Mouse (Mus musculus): ENCODE results near the gene Otoa.

Gene Otoa

DNA sequence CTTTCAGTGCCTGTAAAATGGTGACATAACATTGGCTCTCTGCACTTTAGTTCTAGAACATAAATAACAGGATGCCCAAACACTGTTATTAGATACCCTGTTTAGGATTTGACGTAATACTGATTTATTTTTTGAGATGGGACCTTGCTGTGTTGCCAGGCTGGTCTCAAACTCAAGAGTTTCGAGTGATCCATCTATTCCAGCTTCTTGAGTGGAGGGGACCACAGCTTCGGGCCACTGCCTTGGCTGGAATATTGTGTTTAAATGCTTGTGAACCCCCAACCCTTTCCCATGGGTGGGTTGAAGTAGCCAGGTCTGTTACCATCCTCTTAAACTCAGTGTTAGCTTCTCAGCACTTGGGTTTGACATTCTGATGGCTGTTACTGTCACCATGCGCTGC, at the start of gene Otoa:
Gene Otoa, plus strand, starts transcription at position 301 of the 400 bp plus-strand sequence.
- DNase-seq (ENCODE audit: low read depth in 2 of 2, low spot score in 2 of 2): no peak

- peak; percentile 90 to 92 for DNase-seq (ENCODE audit: low read depth in 2 of 2, low spot score in 2 of 2)
Measured at GRCm38 (mm10) chr7:121033856-121034652, 47.4 kb upstream of the Otoa start, which contains the start of gene Mettl9. Gene Mettl9 (plus strand): TSS chr7:121034445.

DNA sequence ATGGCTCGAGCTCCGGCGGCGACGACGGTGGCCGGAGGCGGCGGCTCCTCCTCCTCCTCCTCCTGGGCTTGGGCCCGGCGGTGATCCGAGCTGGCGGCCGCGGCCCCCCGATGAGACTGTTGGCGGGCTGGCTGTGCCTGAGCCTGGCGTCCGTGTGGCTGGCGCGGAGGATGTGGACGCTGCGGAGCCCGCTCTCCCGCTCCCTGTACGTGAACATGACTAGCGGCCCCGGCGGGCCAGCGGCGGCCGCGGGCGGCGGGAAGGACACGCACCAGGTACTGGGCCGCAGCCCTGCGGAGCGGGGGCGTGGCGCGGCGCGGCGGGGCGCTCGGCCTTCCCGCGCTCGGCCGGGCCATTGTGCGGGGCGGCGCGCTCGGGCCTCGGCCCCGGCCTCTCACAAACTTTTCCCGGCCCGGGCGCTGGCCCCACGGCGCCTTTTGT, 46.7 kb upstream of the Otoa start:
- peak in 1 of 2 experiments; percentile 57 for DNase-seq (ENCODE audit: low read depth in 2 of 2, low spot score in 2 of 2)

- no peak for DNase-seq (ENCODE audit: low read depth in 2 of 2, low spot score in 2 of 2)
Measured at GRCm38 (mm10) chr7:121035161-121035721, 46.2 kb upstream of the Otoa start.

- no peak for DNase-seq (ENCODE audit: low read depth in 2 of 2, low spot score in 2 of 2)
Measured at GRCm38 (mm10) chr7:121040595-121040994, 40.9 kb upstream of the Otoa start.

DNA sequence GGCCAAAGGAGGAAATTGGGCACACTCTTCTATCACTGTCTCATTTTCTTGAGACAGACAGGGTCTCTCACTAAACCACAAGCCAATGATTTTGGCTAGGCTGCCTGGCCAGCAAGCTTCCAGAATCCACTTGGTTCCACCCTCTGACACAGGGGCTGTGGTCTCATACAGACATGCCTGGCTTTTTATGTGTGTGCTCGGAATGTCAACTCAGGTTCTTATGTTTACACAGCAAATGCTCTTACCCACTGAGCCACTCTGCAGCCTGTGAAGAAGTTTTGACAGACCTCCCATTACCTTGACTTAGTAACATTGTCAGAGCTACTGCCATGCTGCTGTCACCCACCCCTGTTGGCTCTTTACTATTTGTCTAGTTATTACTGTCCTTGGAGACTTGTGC, 39.5 kb upstream of the Otoa start:
- no peak for DNase-seq (ENCODE audit: low read depth in 2 of 2, low spot score in 2 of 2)

GRCm38 (mm10) chr7:121043004-121043403, 38.4 kb upstream of the Otoa start:
- DNase-seq (ENCODE audit: low read depth in 2 of 2, low spot score in 2 of 2): no peak

DNA sequence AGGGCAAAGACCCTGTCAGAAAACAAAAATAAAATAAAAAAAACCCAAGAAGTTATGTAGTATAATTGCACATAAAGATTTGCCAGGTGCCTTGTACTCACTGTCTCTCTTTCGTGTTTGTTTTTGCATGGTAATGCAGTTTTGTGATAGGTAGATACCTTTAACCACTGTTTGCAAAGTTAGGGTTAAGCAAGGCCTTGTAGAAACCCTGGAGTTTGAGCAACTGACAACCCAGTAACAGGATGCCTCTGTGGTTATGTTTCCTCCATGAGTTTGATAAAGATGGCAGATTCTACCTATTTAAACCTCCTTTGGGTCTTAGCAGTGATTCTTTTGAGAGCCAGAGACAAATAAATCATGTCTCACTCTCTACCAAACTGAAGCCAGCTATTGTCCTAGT, 37.9 kb upstream of the Otoa start:
- DNase-seq (ENCODE audit: low read depth in 2 of 2, low spot score in 2 of 2): no peak

DNA sequence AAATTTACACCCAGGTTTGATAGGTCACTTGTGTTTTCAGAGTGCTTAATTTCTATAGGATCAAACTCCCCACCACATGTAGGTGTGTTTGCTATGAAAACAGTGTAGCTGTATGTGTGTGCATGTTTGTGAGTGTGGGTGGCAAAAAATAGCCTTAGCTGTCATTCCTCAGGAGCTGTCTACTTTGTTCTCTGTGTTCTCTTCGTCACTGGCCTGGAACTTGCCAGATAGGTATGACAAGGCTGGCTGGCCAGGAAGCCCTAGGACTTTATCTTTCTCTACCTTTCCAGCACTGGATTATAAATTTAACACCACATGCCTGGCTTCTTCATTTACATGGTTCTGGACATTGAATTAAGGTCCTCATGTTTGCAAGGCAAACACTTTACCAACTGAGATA, 37.2 kb upstream of the Otoa start:
- DNase-seq (ENCODE audit: low read depth in 2 of 2, low spot score in 2 of 2): no peak

GRCm38 (mm10) chr7:121045671-121046453, 35.6 kb upstream of the Otoa start:
- no peak for DNase-seq (ENCODE audit: low read depth in 2 of 2, low spot score in 2 of 2)

DNA sequence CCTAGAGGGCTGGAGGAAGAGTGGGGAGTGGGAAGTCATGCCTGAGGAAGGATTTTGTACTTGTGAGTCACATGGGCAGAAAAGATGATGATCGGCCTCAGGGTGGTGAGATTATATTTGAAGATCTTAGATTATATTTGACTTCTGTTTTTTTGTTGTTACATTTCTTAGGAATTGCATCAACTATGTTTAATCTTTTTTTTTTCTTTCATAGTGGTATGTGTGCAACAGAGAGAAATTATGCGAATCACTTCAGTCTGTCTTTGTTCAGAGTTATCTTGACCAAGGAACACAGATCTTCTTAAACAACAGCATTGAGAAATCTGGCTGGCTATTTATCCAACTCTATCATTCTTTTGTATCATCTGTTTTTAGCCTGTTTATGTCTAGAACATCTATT, 33.8 kb upstream of the Otoa start:
- no peak for DNase-seq (ENCODE audit: low read depth in 2 of 2, low spot score in 2 of 2)

GRCm38 (mm10) chr7:121053071-121053470, 28.4 kb upstream of the Otoa start:
- no peak for DNase-seq (ENCODE audit: low read depth in 2 of 2, low spot score in 2 of 2)

DNA sequence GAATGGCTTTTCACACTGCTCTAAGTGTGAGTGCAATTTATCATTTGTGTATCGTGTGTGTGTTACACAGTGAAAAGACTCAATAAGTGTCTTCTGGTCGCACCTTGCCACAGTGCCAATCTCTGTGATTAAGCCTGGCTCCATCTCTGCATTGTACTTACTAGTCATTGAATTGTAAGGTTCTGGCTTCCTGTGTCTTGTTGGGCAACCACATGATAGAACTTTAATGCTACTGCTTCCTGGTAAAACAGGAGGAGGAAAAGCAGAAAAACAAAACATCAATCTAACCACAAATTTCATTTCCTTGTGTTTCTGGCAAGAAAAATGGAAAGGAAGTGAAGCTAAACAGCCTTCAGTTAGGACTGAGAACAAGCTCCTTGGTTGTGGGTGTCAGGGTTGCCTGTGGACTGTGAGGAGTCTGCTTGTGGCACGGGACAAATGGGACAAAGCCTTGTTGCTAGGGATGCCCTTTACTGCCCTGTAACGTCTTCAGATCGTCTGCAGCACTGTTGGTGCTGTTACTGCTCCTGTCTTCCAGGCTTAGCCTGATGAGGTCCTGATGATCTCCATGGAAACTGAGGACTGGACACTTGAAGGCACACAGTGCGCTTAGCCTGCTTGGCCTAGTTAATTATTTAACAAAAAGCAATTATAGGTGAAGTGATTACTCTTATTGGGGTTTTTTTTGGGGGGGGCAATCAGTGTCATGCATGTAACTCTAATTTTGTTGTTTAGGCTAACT, 21.8 kb upstream of the Otoa start:
- DNase-seq (ENCODE audit: low read depth in 2 of 2, low spot score in 2 of 2): peak; percentile 18 to 46

- peak; percentile 46 to 54 for DNase-seq (ENCODE audit: low read depth in 2 of 2, low spot score in 2 of 2)
Measured at GRCm38 (mm10) chr7:121064309-121064708, 17.1 kb upstream of the Otoa start.

- no peak for DNase-seq (ENCODE audit: low read depth in 2 of 2, low spot score in 2 of 2)
Measured at GRCm38 (mm10) chr7:121071276-121071675, 10.2 kb upstream of the Otoa start.

DNA sequence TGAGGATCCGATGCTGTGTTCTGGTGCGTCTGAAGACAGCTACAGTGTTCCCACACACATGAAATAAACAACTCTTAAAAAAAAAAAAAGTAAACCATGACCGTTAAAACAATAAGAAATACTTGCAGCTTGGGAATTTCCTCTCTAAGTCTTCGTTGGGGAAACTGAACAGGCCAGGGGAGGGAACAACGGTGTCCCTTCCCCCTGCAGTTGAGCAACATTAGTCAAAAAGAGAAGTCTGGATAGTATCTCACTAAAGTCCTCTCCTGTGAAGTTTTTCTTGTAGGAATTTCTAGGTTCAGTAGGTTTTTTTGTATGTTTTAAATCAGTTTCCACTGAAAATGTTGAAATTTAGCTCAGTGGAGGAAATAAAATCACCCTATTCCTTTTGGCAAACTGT, 8.9 kb upstream of the Otoa start:
- DNase-seq (ENCODE audit: low read depth in 2 of 2, low spot score in 2 of 2): no peak

DNA sequence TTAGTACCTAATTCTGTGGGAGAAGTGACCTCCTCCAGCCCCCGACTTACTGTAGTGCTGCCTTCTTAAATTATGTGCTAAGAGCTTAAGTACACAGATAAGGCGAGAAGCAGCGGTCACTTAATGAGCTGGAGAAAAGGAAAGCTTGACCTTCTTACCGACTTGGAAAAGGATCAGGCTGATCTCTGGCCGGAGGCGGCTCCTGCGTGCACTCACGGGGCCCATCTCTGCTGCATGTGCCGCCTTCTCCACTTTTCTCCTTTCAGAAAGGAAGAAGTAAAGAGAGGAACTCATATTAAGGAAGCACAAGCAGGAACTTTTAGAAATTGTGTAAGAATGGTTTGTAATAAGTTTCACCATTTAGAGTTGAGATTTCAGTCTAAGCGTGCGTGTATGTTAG, 7.2 kb upstream of the Otoa start, which contains the start of gene Igsf6:
Gene Igsf6, minus strand, starts transcription at position 292 of the 400 bp plus-strand sequence.
- DNase-seq (ENCODE audit: low read depth in 2 of 2, low spot score in 2 of 2): no peak

DNA sequence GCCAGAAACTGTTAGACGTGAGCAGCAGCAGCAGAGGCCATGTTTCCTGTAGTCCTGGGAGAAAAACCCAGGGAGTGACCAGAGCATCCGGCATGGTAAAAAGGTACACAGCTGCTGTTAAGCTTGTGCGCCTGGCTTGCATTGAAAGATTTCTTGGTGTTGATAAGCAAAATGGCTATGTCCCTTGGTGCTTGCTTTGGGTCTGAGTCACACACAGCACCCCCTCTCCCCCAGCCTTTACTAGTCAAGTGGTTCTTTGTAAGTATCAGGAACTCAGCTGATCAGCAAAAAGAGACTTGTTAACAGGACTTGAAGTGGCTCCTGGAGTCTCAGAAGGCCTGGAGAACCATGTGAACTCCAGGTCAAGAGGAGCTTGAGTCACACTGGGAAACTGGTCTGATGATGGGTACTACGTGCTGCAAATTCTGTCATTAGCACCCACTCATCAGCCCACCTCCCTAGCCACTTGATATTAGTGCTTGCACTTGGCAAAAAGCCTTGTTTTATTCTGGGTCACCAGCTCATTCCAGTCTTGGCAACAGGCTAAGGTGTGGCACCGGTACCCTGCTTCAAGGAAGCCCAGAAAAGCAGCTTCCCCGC, 6.5 kb upstream of the Otoa start:
- DNase-seq (ENCODE audit: low read depth in 2 of 2, low spot score in 2 of 2): no peak

DNA sequence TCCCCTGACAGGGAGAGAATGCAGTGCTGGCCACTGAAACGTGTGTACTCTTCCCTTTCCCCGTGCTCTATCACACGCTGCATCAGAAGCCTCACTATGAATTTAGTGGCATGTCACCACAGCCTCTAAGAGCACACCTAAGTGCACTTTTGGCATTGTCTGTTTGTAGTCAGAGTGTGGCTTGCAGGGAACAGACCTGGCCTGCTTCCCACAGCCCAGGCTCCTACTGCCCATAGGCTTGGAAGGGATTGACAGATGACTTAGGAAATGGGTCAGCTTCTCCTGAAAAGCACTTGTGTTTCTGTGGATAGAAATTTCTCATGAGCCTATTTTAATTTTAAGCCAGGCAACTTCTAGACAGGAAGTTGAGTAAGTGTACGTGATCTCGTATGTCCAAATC, 6.0 kb upstream of the Otoa start:
- no peak for DNase-seq (ENCODE audit: low read depth in 2 of 2, low spot score in 2 of 2)

DNA sequence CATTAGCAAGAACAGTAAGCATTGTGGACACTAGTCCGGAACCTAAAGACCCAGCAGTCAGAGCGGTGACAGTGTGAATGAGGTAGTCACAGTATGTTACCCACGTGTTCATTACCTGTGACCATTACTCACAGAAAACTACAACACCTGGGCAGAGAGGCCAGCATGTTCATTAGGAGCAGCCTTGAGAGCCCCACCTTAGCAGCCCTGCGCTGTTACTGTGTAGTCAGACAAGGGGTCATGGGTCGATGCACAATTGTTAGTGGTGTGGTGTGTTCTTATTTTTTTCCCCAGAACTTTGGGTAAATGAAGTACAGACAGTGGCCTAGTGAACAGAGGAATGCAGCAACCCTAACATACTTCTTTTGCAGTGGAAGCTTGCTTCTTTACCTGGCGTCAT, 4.1 kb upstream of the Otoa start:
- no peak for DNase-seq (ENCODE audit: low read depth in 2 of 2, low spot score in 2 of 2)

GRCm38 (mm10) chr7:121077829-121078228, 3.6 kb upstream of the Otoa start:
- peak; percentile 14 to 45 for DNase-seq (ENCODE audit: low read depth in 2 of 2, low spot score in 2 of 2)

Measured in CD8-positive naive resting alpha-beta T cell, adult 2 months (primary cell).